Mouse (Mus musculus): ENCODE data around the gene Serpinb1a.

The Serpinb1a gene

DNA sequence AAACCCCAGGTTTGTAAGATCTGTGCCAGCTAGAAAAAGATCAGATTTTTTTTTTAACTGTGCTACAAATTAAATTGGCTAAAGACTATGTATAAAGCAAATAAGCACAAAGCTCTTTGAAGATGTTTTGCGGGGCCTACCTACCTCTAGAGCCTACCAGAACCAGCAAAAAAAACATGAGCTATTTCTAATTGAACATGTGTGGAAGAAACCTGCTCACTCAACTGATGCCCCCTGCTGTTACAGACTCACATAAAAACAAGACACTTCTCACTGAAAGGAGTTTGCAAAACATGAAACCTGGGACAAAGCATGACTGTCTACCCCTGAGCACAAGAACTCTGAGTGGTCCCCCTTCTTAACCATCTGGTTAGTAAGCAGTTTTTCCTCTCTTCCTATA lies 53.9 kb downstream of the Serpinb1a start:
- no peak for DNase-seq (ENCODE audit: low spot score in 2 of 2)

DNA sequence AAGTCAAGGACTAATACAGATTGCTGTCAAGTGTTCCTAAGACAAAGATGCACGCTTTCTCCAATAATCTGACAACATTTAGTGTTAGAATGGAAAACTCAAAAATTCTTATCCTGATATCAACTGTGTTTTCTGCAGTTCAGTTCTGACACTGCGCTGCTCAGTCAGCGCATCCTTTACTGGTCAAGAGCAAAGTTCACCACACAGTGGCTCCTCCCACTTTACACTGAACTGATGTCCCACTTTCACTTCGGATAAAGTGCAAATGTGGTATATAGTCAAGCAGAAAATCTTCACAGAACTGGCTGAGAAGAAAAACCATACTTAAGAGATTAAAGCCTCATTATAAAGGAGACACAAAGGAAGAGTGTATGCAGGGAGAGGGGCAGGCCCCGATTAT lies 55.8 kb downstream of the Serpinb1a start:
- no peak for DNase-seq (ENCODE audit: low spot score in 2 of 2)

DNA sequence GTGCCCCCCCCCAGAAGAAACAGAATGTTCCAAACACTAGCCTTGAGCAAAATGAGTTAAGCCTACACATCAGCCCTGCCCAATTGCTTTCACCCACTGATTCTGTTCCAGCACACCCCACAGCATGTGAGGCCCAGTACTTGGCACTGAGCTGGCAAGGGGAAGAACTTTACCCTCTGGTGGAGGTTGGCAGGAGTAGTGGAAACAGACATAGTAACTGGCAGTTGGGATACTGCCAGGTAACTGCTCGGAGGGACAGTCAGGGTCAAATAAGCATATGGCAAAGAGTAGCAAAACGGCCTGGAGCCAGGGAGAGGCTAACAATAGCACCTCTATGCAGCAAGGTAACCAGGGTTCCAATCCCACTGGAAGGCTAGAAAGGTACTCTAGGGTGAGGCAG lies 56.4 kb downstream of the Serpinb1a start:
- DNase-seq (ENCODE audit: low spot score in 2 of 2): no peak
